Mouse (Mus musculus): ENCODE measurements around the gene Lrmda.

Lrmda gene

GRCm38 (mm10) chr14:22339176-22339575 is 319.7 kb downstream of the Lrmda start:
- DNase-seq: no peak

DNA sequence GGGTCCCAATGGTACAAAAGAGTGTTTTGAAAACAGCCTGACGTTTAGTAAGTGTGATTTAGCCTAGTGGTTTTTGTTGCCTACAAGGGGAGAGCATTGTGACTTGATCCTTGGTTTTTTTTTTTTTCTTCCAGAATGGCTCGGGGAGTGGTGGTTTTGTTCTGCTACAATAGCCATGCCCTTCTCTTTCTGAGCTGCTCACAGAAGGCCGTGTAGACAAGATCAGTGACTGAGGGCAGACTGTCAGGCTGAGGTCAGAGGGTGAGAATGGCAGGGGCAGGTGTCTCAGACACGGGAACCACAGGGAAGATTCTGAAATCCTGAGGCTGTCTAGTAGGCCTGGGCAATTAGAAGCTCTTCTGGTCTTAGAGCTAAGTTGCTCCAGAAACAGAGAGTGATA is 323.8 kb downstream of the Lrmda start:
- DNase-seq: no peak

DNA sequence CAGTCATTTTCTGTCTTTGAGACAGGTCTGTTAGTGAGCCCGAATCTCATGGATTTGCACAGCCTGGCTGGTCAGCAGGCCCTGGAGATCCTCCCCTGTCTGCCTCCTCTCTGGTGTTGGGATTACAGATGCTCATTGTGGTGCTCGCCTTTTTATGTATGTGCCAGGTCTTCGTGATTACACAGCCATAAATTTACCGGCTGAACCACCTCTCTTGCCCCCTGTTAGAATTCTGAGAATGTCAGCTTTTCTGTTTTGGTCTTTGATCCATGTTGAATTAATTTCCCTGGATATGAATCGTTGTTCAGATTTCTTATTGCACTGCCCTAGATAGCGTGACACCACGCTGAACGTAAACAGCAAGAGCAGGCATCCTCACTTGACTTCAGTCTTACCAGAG is 325.7 kb downstream of the Lrmda start:
- no peak for DNase-seq

GRCm38 (mm10) chr14:22353626-22354025 is 334.1 kb downstream of the Lrmda start:
- no peak for DNase-seq

GRCm38 (mm10) chr14:22354769-22355574 is 335.5 kb downstream of the Lrmda start:
- no peak for DNase-seq

DNA sequence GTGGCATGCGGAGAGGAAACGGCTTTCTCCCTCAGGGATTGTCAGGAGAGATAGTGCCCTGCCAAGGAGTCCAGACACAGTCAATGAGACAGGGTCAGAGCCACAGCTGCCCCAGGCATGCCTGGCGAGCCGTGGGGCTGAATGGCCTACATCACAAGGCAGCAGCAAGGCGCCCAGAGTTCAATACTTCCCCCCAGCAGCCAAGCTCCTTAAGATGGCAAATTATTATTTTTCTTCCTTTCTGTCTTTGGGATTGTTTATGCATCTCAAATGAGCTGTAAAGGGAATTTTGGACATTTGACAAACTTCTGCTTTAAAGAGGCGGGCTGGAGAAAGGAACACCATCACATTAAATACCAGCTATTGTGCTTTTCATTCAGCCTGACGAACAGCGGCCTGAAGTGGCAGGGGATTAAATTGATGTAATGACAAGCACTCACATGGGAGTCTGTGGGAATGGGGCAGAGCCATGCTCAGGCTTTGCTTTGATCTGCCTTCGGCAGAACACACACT is 338.5 kb downstream of the Lrmda start:
- DNase-seq: no peak

DNA sequence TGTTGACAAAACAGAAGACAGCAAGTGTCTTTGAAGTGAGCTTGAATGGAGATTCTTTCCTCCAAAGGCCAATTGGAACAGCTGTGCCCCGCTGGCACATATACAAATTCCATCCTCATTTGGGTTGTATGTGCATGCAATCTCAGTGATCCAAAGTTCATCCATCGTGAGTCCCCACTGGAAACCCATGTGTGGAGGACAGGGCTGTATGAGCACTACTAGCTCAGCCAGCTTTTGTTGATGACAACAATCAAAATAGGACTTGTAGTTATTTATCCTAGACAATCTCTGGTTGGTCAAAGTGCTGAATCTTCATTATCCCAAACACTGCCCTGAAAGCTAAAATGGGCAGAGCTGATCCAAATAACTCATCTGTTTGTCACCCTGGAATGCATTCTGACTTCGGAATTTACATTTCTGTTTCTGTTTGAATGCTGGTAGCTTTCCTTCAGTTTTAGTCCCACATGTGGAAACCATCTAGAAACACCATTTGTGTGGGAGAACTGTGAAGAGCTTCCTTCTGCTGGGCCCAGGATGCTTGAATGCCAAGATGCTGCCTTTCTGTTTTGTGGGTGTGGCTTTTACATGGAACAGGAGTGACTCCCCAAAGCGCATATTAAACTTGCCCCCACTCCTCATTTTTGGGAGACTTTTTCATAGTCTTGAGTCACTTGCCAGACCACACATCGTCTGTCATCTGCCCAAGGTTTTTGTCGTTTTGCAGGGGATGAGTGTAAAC is 344.7 kb downstream of the Lrmda start:
- no peak for DNase-seq

DNA sequence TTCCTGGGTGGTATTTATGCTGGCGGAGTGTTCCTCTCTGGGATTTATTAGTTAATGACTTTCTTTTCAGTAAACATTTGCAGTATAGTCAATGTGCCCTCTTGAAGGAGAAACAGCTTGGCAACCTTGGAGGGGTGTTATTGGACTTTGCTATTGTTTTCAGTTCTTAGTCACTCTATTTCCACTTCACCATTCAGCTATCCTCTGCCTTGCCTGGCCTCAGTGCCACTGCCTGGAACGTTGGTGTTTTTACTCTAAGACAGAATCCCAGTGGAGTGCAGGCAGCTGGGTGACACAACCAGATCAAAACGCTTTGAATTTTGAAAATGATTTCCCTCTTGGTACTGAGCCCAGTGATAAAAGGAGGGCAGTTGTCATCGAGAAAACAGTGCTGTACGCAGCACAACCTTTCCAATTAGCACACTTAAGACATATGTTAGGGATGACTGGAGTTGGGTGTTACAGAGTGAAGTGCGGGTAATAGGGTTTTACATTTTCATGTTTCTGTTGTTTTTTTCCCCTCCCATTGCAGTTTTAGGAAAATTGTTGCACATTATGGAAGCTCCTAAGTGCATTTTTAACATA is 345.4 kb downstream of the Lrmda start:
- DNase-seq: no peak

- no peak for DNase-seq
Observed at GRCm38 (mm10) chr14:22367615-22368014, 348.1 kb downstream of the Lrmda start.

- no peak for DNase-seq
Observed at GRCm38 (mm10) chr14:22371136-22371535, 351.6 kb downstream of the Lrmda start.

GRCm38 (mm10) chr14:22372666-22373360 is 353.3 kb downstream of the Lrmda start:
- DNase-seq: no peak

DNA sequence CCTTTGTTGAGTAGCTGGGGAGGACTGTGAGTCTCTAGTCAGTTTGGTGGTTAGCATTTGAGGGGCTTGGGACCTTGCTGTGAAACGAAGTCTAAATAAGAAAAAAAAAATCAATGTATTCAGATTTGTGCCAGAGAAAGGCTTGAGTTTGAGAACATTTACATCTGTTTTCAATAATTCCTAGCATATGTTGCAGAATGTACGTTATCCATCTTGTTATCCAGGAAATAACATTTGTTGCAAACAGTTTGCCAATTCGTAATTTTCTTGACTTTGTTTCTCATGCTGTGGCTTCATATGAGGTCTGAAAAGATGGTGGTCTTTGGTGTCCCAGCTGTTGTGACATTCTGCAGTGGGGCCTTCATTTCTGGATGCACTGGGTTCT is 353.8 kb downstream of the Lrmda start:
- no peak for DNase-seq

DNA sequence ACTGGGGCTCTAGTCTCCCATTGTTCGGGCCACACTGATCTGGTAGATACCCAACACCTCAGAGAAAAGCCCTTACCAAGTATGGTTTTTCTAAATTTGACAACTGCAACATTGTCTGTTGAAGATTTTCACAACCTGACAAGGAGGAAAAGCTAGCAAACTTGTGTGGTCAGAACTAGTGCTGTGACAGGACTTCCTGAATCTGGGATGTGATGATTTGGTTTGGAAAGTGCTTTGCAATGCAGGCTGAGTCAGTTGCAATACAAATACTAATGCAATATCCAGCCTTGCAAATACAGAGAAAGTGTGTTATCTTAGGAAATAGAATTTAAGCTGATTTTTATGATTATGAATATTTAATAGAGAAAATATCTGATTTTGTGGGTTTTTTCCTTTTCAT is 357.6 kb downstream of the Lrmda start:
- no peak for DNase-seq

- DNase-seq: no peak
Observed at GRCm38 (mm10) chr14:22382101-22382500, 362.6 kb downstream of the Lrmda start.

- no peak for DNase-seq
Observed at GRCm38 (mm10) chr14:22393616-22394015, 374.1 kb downstream of the Lrmda start.

GRCm38 (mm10) chr14:22402411-22402810 is 382.9 kb downstream of the Lrmda start:
- DNase-seq: no peak

DNA sequence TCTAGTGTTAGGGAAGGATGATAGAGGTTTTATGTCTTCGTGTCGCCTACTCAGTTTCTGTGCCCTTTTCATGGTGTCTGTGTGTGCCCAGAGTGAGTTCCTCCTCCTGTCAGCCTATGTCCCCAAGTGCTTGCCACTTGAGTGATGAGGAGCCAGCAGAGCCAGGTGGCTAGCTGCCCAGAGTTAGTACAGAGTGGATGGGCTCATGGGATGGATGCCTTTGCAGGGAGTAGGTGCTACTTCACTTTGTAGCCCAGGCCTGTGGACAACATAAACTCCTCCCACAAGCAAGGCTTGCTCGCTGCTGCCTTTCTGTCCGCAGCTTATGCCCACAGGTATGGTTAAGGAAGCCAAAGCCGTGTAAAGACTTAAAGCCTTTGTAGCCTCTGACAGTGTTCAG is 387.1 kb downstream of the Lrmda start:
- no peak for DNase-seq

- no peak for DNase-seq
Observed at GRCm38 (mm10) chr14:22410826-22411225, 391.3 kb downstream of the Lrmda start.

- DNase-seq: no peak
Observed at GRCm38 (mm10) chr14:22413220-22413619, 393.7 kb downstream of the Lrmda start.

GRCm38 (mm10) chr14:22417706-22418105 is 398.2 kb downstream of the Lrmda start:
- no peak for DNase-seq

- DNase-seq: no peak
Observed at GRCm38 (mm10) chr14:22421668-22422067, 402.2 kb downstream of the Lrmda start.

GRCm38 (mm10) chr14:22425018-22425534 is 405.6 kb downstream of the Lrmda start:
- no peak for DNase-seq

DNA sequence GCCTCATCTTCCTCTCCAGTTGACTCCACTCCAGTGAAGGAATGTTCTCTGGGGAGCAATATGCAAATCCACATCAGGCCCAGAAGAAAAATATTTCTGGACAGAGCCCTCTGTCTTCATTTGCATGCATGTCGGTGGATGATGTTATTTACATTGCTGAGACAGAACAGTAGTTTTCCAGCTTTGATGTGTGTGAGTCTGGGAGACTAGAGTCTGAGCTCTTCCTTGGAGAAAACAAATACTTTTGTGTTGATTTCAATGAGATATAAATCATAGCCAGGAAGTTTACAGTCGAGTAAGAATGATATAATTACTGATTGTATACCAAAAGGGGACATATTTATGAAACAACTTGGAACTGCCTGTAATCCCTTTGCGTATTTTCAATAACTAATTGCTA is 415.9 kb downstream of the Lrmda start:
- no peak for DNase-seq
